Mouse (Mus musculus) forebrain, embryonic 11.5 days (tissue): ENCODE measurements around the gene Olfr1500. TPM values are rescaled to one million over a fixed set of nuclear protein-coding genes. Genes with fewer than 3 reads are reported as not detected.
"Not testable (repeated sequence)": the region's sequence is repeated elsewhere in the genome, so short reads cannot be mapped to it uniquely, and the experiment has no call there.

Source experiments
- ATAC-seq: fragments of 200-750 bp; cut with Nextera tagmentation; replicated peaks from 2 replicates; pipeline ENCODE4 v1.8.0; 2017; ENCODE audit warnings: moderate TSS enrichment; ENCODE audit not compliant: low FRiP score
- DNase-seq: peaks from one replicate; pipeline ENCODE4 v3.0.0-alpha.2; 2017; ENCODE audit warnings: low spot score
- H3K27ac ChIP-seq: fragments of 300-500 bp; sonication (generic); 2 replicates; pipeline ENCODE4 v1.5.1; 2014; ENCODE audit warnings: low read depth, low read length
- H3K27me3 ChIP-seq: fragments of 300-500 bp; sonication (generic); 2 replicates; pipeline ENCODE4 v1.6.1; 2014; ENCODE audit warnings: mild to moderate bottlenecking, low read length, mixed read lengths; ENCODE audit not compliant: control insufficient read depth, insufficient read depth
- H3K36me3 ChIP-seq: fragments of 300-500 bp; sonication (generic); 2 replicates; pipeline ENCODE4 v1.6.1; 2014; ENCODE audit warnings: mild to moderate bottlenecking, low read length, moderate library complexity, mixed read lengths; ENCODE audit not compliant: control insufficient read depth, insufficient read depth
- H3K4me1 ChIP-seq: fragments of 300-500 bp; sonication (generic); replicated peaks from 2 replicates; pipeline ENCODE4 v1.6.1; 2014; ENCODE audit warnings: low read length, mixed read lengths; ENCODE audit not compliant: control insufficient read depth, insufficient read depth
- H3K4me2 ChIP-seq: fragments of 300-500 bp; sonication (generic); 2 replicates; pipeline ENCODE4 v1.6.1; 2014; ENCODE audit warnings: low read depth, mild to moderate bottlenecking, low read length, moderate library complexity, mixed read lengths; ENCODE audit not compliant: severe bottlenecking
- H3K4me3 ChIP-seq: fragments of 300-500 bp; sonication (generic); 2 replicates; pipeline ENCODE4 v1.5.1; 2014; ENCODE audit warnings: low read depth, low read length
- H3K9ac ChIP-seq: fragments of 300-500 bp; sonication (generic); 2 replicates; pipeline ENCODE4 v1.6.1; 2014; ENCODE audit warnings: low read length
- H3K9me3 ChIP-seq: fragments of 300-500 bp; sonication (generic); 2 replicates; pipeline ENCODE4 v1.6.1; 2016; ENCODE audit warnings: low read length, mixed read lengths; ENCODE audit not compliant: control insufficient read depth
- WGBS: fragments of 180-500 bp; shearing (Covaris S2); extraction: QIAGEN DNeasy Blood & Tissue Kit; methylation state at CpG from one replicate; pipeline ENCODE4 v1.1.7; 2014; 5-methylcytosine and 5-hydroxymethylcytosine counted together
- polyA plus RNA-seq: library from polyadenylated mRNA; unstranded; fragments of >200 nt; fragmentation: Nextera tagmentation; extraction: Ambion mirVana; gene quantifications from 2 replicates; pipeline ENCODE4 v1.2.1, GENCODE M21; 2014

The Olfr1500 gene
- not detected in 2 replicates for polyA plus RNA-seq

DNA sequence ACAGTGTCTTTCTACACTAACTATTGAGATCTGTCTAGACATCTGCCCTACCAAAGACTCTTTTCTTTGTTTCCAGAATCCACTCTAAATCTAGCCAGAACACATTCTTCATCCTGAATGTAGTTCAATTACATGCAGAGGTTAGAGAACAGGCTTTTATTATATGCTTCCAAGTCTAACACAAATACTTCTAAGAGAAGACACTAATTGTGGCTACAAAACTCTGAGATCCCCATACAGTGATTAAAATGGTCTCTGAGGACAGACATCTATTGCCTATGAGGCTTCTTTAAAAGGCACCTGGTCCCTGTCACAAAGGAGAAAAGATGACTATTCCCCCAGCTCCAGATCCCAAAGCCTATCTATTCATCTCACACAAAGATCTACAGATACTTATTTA is at the start of gene Olfr1500:
TSS of gene Olfr1500 (minus strand) at position 101 of the 400 bp plus-strand sequence.
- Histone ChIP-seq H3K27ac (no peak within 1 kb of the TSS), H3K9ac (no peak within 1 kb of the TSS), H3K27me3 (no peaks in the 10 kb centered on the region), H3K4me3 (no peak within 1 kb of the TSS), H3K4me2 (no peak within 1 kb of the TSS), H3K4me1 (no peaks in the 10 kb centered on the region), H3K36me3 (no peaks in the 10 kb centered on the region), H3K9me3 (no peaks in the 10 kb centered on the region)
- ATAC-seq (no peak), DNase-seq (no peak)

DNA sequence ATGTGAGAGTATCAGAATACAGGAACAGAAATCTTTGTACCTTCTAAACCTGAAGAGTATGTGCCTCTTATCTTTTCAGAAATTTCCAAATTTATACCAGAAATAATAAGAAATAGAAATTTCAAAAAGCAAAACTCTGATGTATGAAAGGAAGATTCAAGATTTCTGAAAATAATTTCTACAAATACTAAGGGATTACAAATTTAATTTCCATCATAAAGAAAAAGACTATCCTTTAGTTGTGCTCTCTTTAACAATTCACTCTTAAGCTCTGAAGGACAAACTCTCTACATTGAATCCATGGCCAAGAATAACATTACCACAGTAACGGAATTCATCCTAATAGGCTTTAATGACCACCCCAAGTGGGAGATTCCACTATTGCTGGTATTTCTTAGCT is 31.2 kb upstream of the Olfr1500 start, which contains the start of gene Olfr1502:
TSS of gene Olfr1502 (plus strand) at position 301 of the 400 bp plus-strand sequence.
- Histone ChIP-seq H3K27me3 (no peaks in the 10 kb centered on the region), H3K27ac (no peak within 1 kb of the TSS), H3K4me3 (no peak within 1 kb of the TSS), H3K4me2 (no peak within 1 kb of the TSS), H3K36me3 (no peaks in the 10 kb centered on the region), H3K9me3 (no peaks in the 10 kb centered on the region), H3K4me1 (no peaks in the 10 kb centered on the region), H3K9ac (no peak within 1 kb of the TSS)
- WGBS: 87% methylated on average over 1 of the region's 1 CpGs
- no peak for DNase-seq
- ATAC-seq: no peak

DNA sequence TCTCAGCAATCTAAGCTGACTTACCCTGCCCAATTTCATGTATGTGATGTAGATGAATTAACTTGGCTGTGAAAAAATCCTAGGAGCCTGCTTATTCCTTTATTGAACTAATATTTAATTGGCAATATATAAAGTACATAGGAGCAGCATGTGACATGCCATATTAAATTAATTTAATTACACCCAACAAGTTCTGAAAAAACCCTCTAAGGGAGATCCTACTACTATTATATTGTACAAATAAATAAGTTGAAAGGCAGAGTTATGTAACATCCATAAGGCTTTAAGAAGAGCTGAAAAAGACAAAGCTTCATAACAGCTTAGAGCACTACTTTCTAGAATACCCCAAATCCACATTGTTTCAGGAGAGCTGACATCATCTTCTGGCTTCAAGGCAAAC is 20.3 kb upstream of the Olfr1500 start, which contains the start of gene Olfr1501:
TSS of gene Olfr1501 (minus strand) at position 101 of the 400 bp plus-strand sequence.
- H3K4me2 ChIP-seq, H3K36me3 ChIP-seq, H3K9ac ChIP-seq, H3K27me3 ChIP-seq, ATAC-seq, H3K27ac ChIP-seq, H3K9me3 ChIP-seq, DNase-seq, H3K4me3 ChIP-seq, H3K4me1 ChIP-seq: not testable (repeated sequence)

DNA sequence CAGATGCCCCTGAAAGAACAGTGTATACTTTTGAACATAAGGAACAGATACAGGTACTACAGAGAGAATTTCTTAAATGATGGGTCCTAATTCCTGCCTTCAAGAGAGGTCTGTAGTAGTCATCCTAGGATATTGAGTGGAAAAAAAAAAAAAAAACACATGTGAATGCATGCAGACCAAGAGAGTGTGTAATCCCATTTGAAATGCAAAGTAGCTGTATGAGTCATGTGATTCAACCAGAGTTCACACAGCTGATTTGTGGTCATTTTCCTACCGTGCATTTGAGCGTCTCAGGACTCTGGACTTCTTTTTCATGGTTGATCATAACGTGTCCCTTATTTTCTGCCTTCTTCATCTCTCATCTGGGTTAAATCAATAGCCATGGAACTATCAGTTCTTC is 1.8 kb downstream of the Olfr1500 start:
- ATAC-seq (no peak), DNase-seq (no peak)
- no peaks in the 10 kb centered on the region for H3K4me1 ChIP-seq
- H3K27me3 ChIP-seq: no peaks in the 10 kb centered on the region
- no peak overlapping the region for H3K4me2 ChIP-seq
- WGBS: 78% methylated on average over 3 of the region's 3 CpGs
- H3K9me3 ChIP-seq: no peaks in the 10 kb centered on the region
- H3K27ac ChIP-seq: no peak overlapping the region
- no peak overlapping the region for H3K4me3 ChIP-seq
- no peak overlapping the region for H3K9ac ChIP-seq
- H3K36me3 ChIP-seq: no peaks in the 10 kb centered on the region

DNA sequence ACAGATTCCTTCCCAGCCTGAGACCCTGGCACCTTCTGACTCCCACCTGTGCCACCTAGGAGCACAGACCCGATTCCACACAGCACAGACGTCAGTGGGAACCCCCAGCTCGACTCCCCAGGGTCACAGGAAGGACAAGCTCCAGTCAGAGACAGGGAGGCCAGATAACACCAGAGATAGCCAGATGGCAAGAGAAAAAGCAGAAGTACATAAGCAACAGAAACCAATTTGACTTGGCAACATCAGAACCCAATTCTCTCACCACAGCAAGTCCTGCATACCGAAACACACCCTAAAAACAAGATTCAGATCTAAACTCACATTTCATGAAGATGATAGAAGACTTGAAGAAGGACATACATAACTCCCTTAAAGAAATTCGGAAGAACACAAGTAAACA is 9.4 kb downstream of the Olfr1500 start:
- ATAC-seq: no peak
- Histone ChIP-seq H3K27ac (no peak overlapping the region), H3K36me3 (no peaks in the 10 kb centered on the region), H3K4me2 (no peak overlapping the region), H3K9me3 (no peaks in the 10 kb centered on the region), H3K4me1 (no peaks in the 10 kb centered on the region), H3K27me3 (no peaks in the 10 kb centered on the region), H3K4me3 (no peak overlapping the region), H3K9ac (no peak overlapping the region)
- no peak for DNase-seq
- WGBS: 68% methylated on average over 5 of the region's 5 CpGs

DNA sequence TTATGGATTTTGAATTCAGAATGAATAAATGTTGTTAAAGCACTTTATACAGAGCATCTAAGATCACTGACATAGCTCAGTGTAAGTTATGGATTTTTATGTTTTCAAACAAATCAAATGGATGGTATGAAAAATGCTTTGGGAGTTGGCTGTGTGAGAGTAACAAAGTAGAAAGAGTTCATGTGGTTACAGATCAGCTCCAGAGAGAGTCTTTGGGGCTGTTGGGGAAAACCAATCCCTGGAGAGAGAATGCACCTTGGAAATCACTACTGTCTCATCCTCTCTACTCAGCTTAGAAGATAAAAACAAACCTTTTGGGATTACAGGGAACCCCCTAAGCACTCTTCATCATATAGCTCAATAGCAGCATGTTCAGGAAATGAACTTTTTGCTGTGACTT is 10.9 kb downstream of the Olfr1500 start, which contains the start of gene Olfr1499:
TSS of gene Olfr1499 (minus strand) at position 101 of the 400 bp plus-strand sequence.
- Histone ChIP-seq H3K4me1 (no peaks in the 10 kb centered on the region), H3K27me3 (no peaks in the 10 kb centered on the region)

DNA sequence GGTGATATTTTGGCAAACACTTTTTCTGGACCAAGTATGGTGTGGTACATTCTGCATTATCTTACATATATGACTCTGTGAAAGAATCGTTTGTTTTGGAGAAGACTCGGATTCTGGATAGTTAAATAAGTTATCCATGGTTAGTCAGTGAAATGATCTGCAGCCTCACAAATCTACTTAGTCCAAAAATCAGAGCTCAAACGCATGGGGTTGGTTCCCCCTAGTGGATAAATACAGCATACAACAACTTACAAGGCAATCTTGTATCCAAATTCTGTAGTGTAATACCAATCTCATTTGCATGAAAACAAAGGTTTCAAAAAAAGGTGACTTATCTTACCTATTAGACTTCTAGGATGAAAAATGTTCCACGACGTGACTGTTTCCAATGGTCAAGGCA is 11.5 kb downstream of the Olfr1500 start:
- Histone ChIP-seq H3K4me2 (no peak overlapping the region), H3K4me1 (no peaks in the 10 kb centered on the region), H3K27ac (no peak overlapping the region), H3K9ac (no peak overlapping the region), H3K27me3 (no peaks in the 10 kb centered on the region), H3K4me3 (no peak overlapping the region), H3K36me3 (no peaks in the 10 kb centered on the region), H3K9me3 (no peaks in the 10 kb centered on the region)
- no peak for DNase-seq
- ATAC-seq: no peak
- 31% methylated on average over 5 of the region's 5 CpGs for WGBS

More for the DNA sequence above, 10.9 kb downstream of the Olfr1500 start, which contains the start of gene Olfr1499:
- DNase-seq: no peak
- Histone ChIP-seq H3K9ac (no peak within 1 kb of the TSS), H3K4me2 (no peak within 1 kb of the TSS), H3K36me3 (no peaks in the 10 kb centered on the region), H3K27ac (no peak within 1 kb of the TSS), H3K4me3 (no peak within 1 kb of the TSS), H3K9me3 (no peaks in the 10 kb centered on the region)
- ATAC-seq: no peak

DNA sequence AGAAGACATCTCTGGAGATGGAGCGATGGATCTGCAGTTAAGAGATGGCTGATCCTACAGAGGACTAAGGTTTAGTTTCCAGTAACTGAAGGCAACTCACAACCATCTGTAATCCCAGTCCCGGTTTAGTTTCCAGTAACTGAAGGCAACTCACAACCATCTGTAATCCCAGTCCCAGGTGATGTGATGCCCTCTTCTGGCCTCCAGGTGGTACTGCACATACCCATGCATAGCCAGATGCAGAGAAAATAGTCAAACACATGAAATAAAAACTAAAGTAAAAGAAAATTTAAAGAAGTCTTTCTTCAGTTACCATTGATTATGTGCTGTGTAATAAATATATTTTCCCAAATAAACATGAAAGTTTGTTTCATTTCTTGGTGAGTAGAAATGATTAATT is 17.5 kb downstream of the Olfr1500 start:
- Histone ChIP-seq H3K4me3 (no peak overlapping the region), H3K36me3 (no peaks in the 10 kb centered on the region), H3K27me3 (no peaks in the 10 kb centered on the region), H3K4me1 (no peaks in the 10 kb centered on the region), H3K27ac (no peak overlapping the region), H3K9ac (no peak overlapping the region), H3K9me3 (no peaks in the 10 kb centered on the region), H3K4me2 (no peak overlapping the region)
- 61% methylated on average over 2 of the region's 2 CpGs for WGBS
- no peak for ATAC-seq
- DNase-seq: no peak

DNA sequence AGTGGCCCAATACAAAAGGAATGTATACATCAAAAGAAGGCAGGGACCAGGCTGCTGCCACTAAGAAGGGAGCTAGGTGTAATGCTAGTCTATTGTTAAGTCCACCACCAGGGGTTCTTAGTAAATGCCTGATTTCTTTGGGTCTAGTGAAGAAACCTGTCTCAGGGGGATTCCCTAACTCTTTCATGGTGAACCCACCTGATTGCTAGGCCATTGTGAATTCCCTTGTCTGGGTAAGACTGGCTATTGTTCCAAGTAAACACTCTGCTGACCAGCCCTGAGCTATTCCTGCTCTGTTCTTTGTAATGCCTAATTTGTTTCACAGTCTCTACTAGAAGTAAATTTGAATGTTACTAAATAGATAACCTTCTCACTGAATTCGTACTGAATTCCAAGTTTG is 24.8 kb downstream of the Olfr1500 start:
- H3K27ac ChIP-seq, H3K4me1 ChIP-seq, H3K9ac ChIP-seq, H3K27me3 ChIP-seq, H3K36me3 ChIP-seq, H3K9me3 ChIP-seq, DNase-seq, H3K4me3 ChIP-seq, ATAC-seq, H3K4me2 ChIP-seq: not testable (repeated sequence)
- 69% methylated on average over 1 of the region's 1 CpGs for WGBS
